Mouse (Mus musculus) lung, embryonic 16.5 days (tissue): Measurements from ENCODE around the gene Arhgap18. TPM values are rescaled to one million over a fixed set of nuclear protein-coding genes. Genes with fewer than 3 reads are reported as not detected.

Experiments
- ATAC-seq: fragments of 200-750 bp; cut with Nextera tagmentation; 2 replicates; pipeline ENCODE4 v1.8.0; 2017; ENCODE audit warnings: low read depth, mild to moderate bottlenecking, moderate library complexity
- H3K27ac ChIP-seq: fragments of 300-500 bp; sonication (generic); 2 replicates; pipeline ENCODE4 v1.5.1; 2014; ENCODE audit warnings: mild to moderate bottlenecking, control low read depth, low read length
- H3K27me3 ChIP-seq: fragments of 300-500 bp; sonication (generic); 2 replicates; pipeline ENCODE4 v1.6.1; 2014; ENCODE audit warnings: low read depth, low read length, mixed read lengths; ENCODE audit not compliant: control insufficient read depth, insufficient read depth
- H3K36me3 ChIP-seq: fragments of 300-500 bp; sonication (generic); 2 replicates; pipeline ENCODE4 v1.6.1; 2014; ENCODE audit warnings: low read length; ENCODE audit not compliant: control insufficient read depth, insufficient read depth
- H3K4me1 ChIP-seq: fragments of 300-500 bp; sonication (generic); replicated peaks from 2 replicates; pipeline ENCODE4 v1.6.1; 2014; ENCODE audit warnings: low read length, mixed read lengths; ENCODE audit not compliant: control insufficient read depth, insufficient read depth
- H3K4me2 ChIP-seq: fragments of 300-500 bp; sonication (generic); 2 replicates; pipeline ENCODE4 v1.6.1; 2014; ENCODE audit warnings: low read depth, low read length, control low read depth
- H3K4me3 ChIP-seq: fragments of 300-500 bp; sonication (generic); 2 replicates; pipeline ENCODE4 v1.5.1; 2014; ENCODE audit warnings: mild to moderate bottlenecking, low read length, control low read depth
- H3K9ac ChIP-seq: fragments of 300-500 bp; sonication (generic); 2 replicates; pipeline ENCODE4 v1.6.1; 2014; ENCODE audit warnings: low read length, control low read depth
- H3K9me3 ChIP-seq: fragments of 300-500 bp; sonication (generic); 2 replicates; pipeline ENCODE4 v1.6.1; 2016; ENCODE audit warnings: low read length; ENCODE audit not compliant: control insufficient read depth
- WGBS: fragments of 180-500 bp; shearing (Covaris S2); extraction: QIAGEN DNeasy Blood & Tissue Kit; methylation state at CpG from one replicate; pipeline ENCODE4 v1.1.7; 2014; 5-methylcytosine and 5-hydroxymethylcytosine counted together
- polyA plus RNA-seq: library from polyadenylated mRNA; unstranded; fragments of >200 nt; fragmentation: Nextera tagmentation; extraction: Ambion mirVana; gene quantifications from 2 replicates; pipeline ENCODE4 v1.2.1, GENCODE M21; 2015

The Arhgap18 gene
- polyA plus RNA-seq, 1 experiment from 2014 or later = 58.7 TPM

DNA sequence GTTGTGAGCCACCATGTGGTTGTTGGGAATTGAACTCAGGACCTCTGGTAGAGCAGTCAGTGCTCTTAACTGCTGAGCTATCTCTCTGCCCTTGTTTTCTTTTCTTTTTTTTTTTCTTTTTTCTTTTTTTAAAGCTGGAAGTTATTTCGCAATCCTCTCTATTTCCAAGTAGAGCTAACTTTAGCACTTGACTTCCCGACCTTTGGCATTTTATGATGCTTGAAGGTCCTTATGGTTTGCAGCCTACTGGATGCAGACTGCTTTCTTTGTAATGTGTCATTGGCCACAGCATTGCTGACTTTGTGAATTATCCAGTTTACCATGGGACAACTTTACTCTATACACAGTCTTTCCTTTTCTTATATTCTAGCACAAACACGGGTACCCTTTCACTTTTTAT is 80.2 kb downstream of the Arhgap18 start:
- Histone ChIP-seq H3K9me3 (no peaks in the 10 kb centered on the region), H3K27ac (no peak overlapping the region), H3K4me1 (no peaks in the 10 kb centered on the region), H3K4me3 (no peak overlapping the region), H3K9ac (no peak overlapping the region), H3K36me3 (no peaks in the 10 kb centered on the region), H3K27me3 (no peaks in the 10 kb centered on the region), H3K4me2 (no peak overlapping the region)
- ATAC-seq = no peak
- 63% methylated on average over 3 of the region's 3 CpGs for WGBS

DNA sequence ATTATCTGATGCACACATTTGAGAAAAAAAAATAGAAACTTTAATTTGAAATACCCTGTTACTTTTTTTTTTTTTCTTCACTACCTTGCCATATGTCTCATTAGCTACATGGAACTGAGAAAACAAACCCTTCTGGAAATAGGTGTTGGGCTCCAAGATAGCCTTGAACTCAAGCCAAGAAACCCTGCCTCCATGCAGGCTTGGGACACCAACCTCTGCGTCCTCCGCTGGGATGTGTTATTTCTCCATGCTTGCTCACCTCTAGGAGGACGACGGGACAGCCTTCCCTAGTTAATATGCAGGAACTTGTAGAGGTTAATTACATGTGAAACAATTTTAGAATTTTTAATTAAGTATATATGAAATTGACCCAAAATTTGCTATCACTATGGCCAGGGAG is 96.1 kb downstream of the Arhgap18 start:
- Histone ChIP-seq H3K36me3 (peaks cover 5% of the 10 kb centered on the region), H3K27ac (no peak overlapping the region), H3K27me3 (no peaks in the 10 kb centered on the region), H3K9me3 (no peaks in the 10 kb centered on the region), H3K4me1 (no peaks in the 10 kb centered on the region), H3K9ac (no peak overlapping the region), H3K4me2 (no peak overlapping the region), H3K4me3 (no peak overlapping the region)
- 71% methylated on average over 4 of the region's 4 CpGs for WGBS
- no peak for ATAC-seq

DNA sequence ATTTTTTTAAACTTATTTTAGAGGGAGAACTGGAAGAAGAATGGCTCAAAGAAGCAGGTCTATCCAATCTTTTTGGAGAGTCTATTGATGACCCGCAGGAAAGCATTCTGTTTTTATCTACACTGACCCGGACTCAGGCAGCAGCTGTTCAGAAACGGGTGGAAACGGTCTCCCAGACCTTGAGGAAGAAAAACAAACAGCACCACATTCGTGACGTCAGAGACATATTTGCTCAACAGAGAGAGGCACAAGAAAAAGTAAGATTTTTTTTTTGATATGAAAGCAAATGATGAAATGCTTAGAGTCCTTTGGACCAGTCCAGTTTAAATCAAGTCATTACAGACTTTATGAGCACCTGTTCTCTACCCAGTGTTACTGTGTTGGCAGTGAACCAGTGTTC is 96.6 kb downstream of the Arhgap18 start:
- H3K4me3 ChIP-seq = no peak overlapping the region
- H3K36me3 ChIP-seq = peaks cover 5% of the 10 kb centered on the region
- no peak for ATAC-seq
- H3K4me2 ChIP-seq = no peak overlapping the region
- H3K27me3 ChIP-seq = no peaks in the 10 kb centered on the region
- H3K9ac ChIP-seq = no peak overlapping the region
- H3K4me1 ChIP-seq = no peaks in the 10 kb centered on the region
- H3K27ac ChIP-seq = no peak overlapping the region
- no peaks in the 10 kb centered on the region for H3K9me3 ChIP-seq
- WGBS = 31% methylated on average over 6 of the region's 6 CpGs

DNA sequence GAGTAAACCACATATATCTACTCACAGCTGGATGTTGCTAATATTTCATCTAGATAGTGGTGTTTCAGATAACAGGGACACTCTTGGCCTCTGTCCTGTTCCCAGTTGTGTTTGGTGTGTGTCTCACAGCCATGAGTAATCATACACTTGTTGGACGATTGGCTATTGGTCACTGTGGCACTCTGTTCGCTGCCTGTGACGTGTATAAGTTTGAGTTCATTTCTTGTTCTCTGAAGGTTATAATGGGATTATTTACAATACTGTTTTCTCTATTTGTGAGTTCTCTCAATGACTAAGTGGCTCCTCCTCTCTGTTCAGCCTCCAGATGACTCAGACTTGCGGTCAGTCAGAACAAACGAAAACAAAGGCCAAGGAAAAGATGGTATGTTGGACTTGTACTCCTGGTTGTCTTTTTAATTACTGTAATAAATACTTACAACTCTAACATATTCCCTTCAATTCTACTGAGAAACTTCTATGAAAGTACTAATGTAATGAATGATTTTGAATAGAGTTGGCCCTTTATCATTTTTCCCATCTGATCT is 101.4 kb downstream of the Arhgap18 start:
- Histone ChIP-seq H3K4me3 (no peak overlapping the region), H3K27me3 (no peaks in the 10 kb centered on the region), H3K27ac (no peak overlapping the region), H3K4me1 (no peaks in the 10 kb centered on the region), H3K9ac (no peak overlapping the region), H3K9me3 (no peaks in the 10 kb centered on the region), H3K4me2 (no peak overlapping the region), H3K36me3 (peaks cover 2% of the 10 kb centered on the region; the same call in 1 of the 2 replicates)
- WGBS = 86% methylated on average over 5 of the region's 5 CpGs
- no peak for ATAC-seq

DNA sequence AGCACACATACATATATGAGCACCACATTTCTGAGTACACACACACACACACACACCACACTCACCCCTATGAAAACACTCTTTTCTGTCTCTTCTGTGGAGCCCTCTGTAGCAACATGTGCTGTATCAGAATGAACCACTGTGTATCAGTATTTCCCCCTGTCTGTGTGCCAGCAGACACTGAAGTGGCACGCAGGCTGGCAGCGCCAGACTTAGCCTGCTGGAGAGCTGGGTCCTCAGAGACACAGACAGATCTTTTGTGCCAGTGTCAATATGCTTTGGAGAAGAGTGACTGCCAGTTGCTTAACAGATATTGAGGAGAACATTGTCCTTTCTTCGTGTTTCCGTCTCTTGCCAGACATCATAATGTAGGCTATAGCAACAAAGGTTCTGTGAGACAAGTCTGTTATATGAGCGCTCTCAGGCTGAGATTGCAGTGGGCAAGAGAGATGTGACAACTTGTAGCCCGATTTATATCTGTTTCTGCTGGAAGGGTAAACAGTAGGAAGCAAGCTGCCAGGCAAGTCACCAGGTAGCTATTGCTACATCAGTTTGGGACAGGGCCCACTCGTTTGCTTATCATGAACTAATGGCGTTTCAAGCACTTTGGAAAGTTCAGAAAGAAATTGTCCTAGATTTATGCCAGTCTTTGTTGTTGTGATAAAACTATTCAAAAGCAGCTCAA is 102.8 kb downstream of the Arhgap18 start:
- Histone ChIP-seq H3K9me3 (no peaks in the 10 kb centered on the region), H3K4me3 (no peak overlapping the region), H3K4me2 (no peak overlapping the region), H3K27ac (no peak overlapping the region), H3K4me1 (no peaks in the 10 kb centered on the region), H3K9ac (no peak overlapping the region), H3K36me3 (no peaks in the 10 kb centered on the region; the same call in 1 of the 2 replicates), H3K27me3 (no peaks in the 10 kb centered on the region)
- WGBS = 67% methylated on average over 8 of the region's 8 CpGs
- ATAC-seq = 0 out of 2 replicates have a peak, but pooled peaks have one; percentile 34

DNA sequence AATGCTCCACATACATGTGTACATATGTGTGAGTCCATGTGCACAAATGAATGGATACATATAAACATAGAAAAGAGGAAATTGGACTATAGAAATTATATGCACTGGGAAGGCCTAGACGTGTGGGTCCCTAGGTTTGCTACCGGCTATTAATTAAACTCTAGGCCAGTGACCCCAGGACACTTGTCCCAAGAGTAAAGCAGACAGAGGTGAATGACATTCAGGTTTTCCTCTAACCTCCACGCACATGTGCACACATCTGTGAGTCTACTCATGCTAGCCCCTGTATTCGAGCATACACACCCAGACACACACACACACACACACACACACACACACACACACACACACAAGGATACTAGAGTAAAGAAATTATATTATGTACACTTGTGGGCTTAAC is 104.4 kb downstream of the Arhgap18 start:
- H3K9ac ChIP-seq = no peak overlapping the region
- WGBS = 91% methylated on average over 4 of the region's 4 CpGs

DNA sequence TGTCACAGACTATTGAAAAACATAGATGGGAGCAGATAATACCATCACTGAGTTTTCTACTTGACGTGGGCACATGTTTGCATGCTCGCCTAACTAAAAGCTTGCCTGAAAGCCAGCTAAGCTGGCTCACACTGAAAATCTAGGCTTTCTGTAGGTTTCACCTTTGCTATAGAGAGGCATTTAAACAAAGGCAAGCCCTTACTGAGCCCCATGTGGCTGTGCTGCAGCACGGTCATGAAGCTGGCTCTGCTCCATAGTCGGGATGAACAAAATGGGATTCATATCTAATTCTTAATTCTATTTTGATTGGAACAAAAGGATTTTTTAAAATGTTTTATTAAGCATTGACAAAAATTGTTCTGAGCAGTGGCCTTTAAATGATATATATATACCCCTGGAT is 105.3 kb downstream of the Arhgap18 start:
- 85% methylated on average over 4 of the region's 4 CpGs for WGBS
- no peak overlapping the region for H3K4me3 ChIP-seq
- no peak overlapping the region for H3K4me2 ChIP-seq
- H3K36me3 ChIP-seq = no peaks in the 10 kb centered on the region; the same call in 1 of the 2 replicates
- H3K9me3 ChIP-seq = no peaks in the 10 kb centered on the region
- H3K27ac ChIP-seq = no peak overlapping the region
- H3K27me3 ChIP-seq = no peaks in the 10 kb centered on the region
- no peak overlapping the region for H3K9ac ChIP-seq
- no peaks in the 10 kb centered on the region for H3K4me1 ChIP-seq
- no peak for ATAC-seq

More for the DNA sequence above, 104.4 kb downstream of the Arhgap18 start:
- no peak overlapping the region for H3K4me2 ChIP-seq
- no peaks in the 10 kb centered on the region for H3K4me1 ChIP-seq
- H3K27ac ChIP-seq = no peak overlapping the region
- H3K27me3 ChIP-seq = no peaks in the 10 kb centered on the region
- H3K4me3 ChIP-seq = no peak overlapping the region
- H3K36me3 ChIP-seq = no peaks in the 10 kb centered on the region; the same call in 1 of the 2 replicates
- H3K9me3 ChIP-seq = no peaks in the 10 kb centered on the region
- no peak for ATAC-seq

DNA sequence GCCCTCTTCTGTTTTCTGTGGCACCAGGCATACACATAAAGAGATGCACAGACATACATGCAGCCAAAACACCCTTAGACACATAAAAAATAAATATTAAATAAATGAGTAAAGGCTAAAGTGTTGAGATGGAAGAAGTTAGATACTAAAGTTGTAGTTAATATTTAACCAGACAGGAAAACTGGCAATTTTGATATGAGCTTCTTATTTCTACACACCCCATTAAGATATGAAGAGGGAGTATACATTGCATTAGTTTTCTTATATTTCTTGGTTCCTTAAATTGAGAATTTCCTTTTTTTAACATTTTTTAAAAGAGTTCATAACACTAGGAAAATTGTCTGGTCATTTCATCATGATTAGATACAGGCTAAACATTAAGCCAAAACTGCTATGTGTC is 108.0 kb downstream of the Arhgap18 start:
- H3K4me2 ChIP-seq = no peak overlapping the region

DNA sequence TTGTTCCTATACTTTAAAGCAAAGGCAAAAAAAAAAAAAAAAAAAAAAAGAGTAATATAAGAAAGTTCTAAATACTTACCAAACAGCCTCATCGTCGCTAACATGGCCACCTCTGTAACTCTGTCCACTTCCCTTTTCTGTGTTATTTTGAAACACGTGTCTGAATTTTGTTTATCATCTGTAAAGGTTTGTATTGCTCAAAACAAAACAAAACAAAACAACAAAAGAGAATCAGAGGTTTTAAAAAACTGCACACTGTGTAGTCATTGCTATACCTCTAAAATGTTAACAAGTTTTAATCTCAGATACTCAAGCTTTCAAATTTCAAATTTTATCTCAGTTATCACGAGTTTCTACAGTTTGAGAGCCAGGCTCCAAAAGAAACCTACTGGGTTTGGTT is 109.0 kb downstream of the Arhgap18 start:
- no peak overlapping the region for H3K4me3 ChIP-seq
- H3K9me3 ChIP-seq = no peaks in the 10 kb centered on the region
- H3K36me3 ChIP-seq = no peaks in the 10 kb centered on the region; the same call in 1 of the 2 replicates
- no peak overlapping the region for H3K4me2 ChIP-seq
- WGBS = 84% methylated on average over 4 of the region's 4 CpGs
- ATAC-seq = no peak
- H3K27me3 ChIP-seq = no peaks in the 10 kb centered on the region
- H3K4me1 ChIP-seq = no peaks in the 10 kb centered on the region
- no peak overlapping the region for H3K9ac ChIP-seq
- no peak overlapping the region for H3K27ac ChIP-seq

More for the DNA sequence above, 108.0 kb downstream of the Arhgap18 start:
- no peak overlapping the region for H3K4me3 ChIP-seq
- no peak overlapping the region for H3K9ac ChIP-seq
- ATAC-seq = no peak
- no peak overlapping the region for H3K27ac ChIP-seq
- no peaks in the 10 kb centered on the region for H3K4me1 ChIP-seq
- no peaks in the 10 kb centered on the region for H3K9me3 ChIP-seq
- no peaks in the 10 kb centered on the region for H3K27me3 ChIP-seq
- no peaks in the 10 kb centered on the region; the same call in 1 of the 2 replicates for H3K36me3 ChIP-seq
